Mouse (Mus musculus): ENCODE measurements around the gene Gm10203. TPM values are rescaled to one million over a fixed set of nuclear protein-coding genes. Genes with fewer than 3 reads are reported as not detected.
A peak's percentile ranks its signal among the peaks of the same experiment; 100 is the strongest.

The Gm10203 gene
- total RNA-seq, 2 experiments from 2014 or later: not detected

- peak in 1 of 2 experiments; percentile 37 for DNase-seq
Observed at GRCm38 (mm10) chr6:149173831-149174625, 44.1 kb downstream of the Gm10203 start.

GRCm38 (mm10) chr6:149174932-149175570, 45.1 kb downstream of the Gm10203 start:
- DNase-seq: peak; percentile 42 to 62
- intact Hi-C loops (cut with DNase I): no loop called here

More at GRCm38 (mm10) chr6:149173831-149174625, 44.1 kb downstream of the Gm10203 start:
- intact Hi-C loops (cut with DNase I): no loop called here

- no peak for DNase-seq
- intact Hi-C loops (cut with DNase I): no loop called here
Observed at GRCm38 (mm10) chr6:149179064-149179463, 49.1 kb downstream of the Gm10203 start.

Other genes with a start within 250 kb of the Gm10203 start
- 1 to 10 TPM; 5.7 to 6.5 TPM for gene Caprin2, start 233.9 kb upstream of the Gm10203 start, total RNA-seq (2021)
- gene Sinhcaf, start 183.7 kb upstream of the Gm10203 start, total RNA-seq (2021): 1 to 10 TPM; 6.4 to 6.9 TPM
- gene Dennd5b, start 28.5 kb upstream of the Gm10203 start, total RNA-seq (2021): 10 to 100 TPM; 20.5 to 23.3 TPM
- 10 to 100 TPM; 31.2 to 31.9 TPM for gene Etfbkmt, start 9.7 kb downstream of the Gm10203 start, total RNA-seq (2021)
- 10 to 100 TPM; 19.5 to 21.7 TPM for gene Amn1, start 58.5 kb downstream of the Gm10203 start, total RNA-seq (2021)
- gene Resf1, start 179.2 kb downstream of the Gm10203 start, total RNA-seq (2021): 10 to 100 TPM; 32.8 to 38.6 TPM

Data from heart, postnatal 14 days (tissue).